Mouse (Mus musculus) MEL (cell line): ENCODE results near the gene Gpr119.

Experiments
- BHLHE40 ChIP-seq: IDR thresholded peaks from 2 replicates; pipeline ENCODE4 v1.6.1; 2012; ENCODE audit warnings: low read depth, mild to moderate bottlenecking, inconsistent platforms, low read length, improper control_type of control experiment, borderline replicate concordance
- CTCF ChIP-seq, 3 experiments: IDR thresholded peaks in 2 of 3; conservative IDR thresholded peaks in 1 of 3; 2 replicates each; pipeline ENCODE4 v1.5.1; 2011 to 2012; ENCODE audit warnings: low read length in 3 of 3, low read depth in 2 of 3, mild to moderate bottlenecking in 2 of 3, improper control_type of control experiment in 1 of 3, inconsistent platforms in 1 of 3, mixed read lengths in 1 of 3, moderate library complexity in 1 of 3; ENCODE audit not compliant: control insufficient read depth in 1 of 3, insufficient read depth in 1 of 3, poor library complexity in 1 of 3, severe bottlenecking in 1 of 3
- EP300 ChIP-seq, 2 experiments: IDR thresholded peaks; 2 replicates each; pipeline ENCODE4 v1.6.1; 2011; ENCODE audit warnings: improper control_type of control experiment in 2 of 2, low read length in 2 of 2, low read depth in 1 of 2, mild to moderate bottlenecking in 1 of 2
- HCFC1 ChIP-seq: IDR thresholded peaks from 2 replicates; pipeline ENCODE4 v1.6.1; 2012; ENCODE audit warnings: low read depth, mild to moderate bottlenecking, inconsistent platforms, low read length, improper control_type of control experiment, moderate library complexity
- MYC ChIP-seq: IDR thresholded peaks from 2 replicates; pipeline ENCODE4 v1.6.1; 2011; ENCODE audit warnings: low read depth, mild to moderate bottlenecking, low read length, improper control_type of control experiment, moderate library complexity
- NRF1 ChIP-seq: IDR thresholded peaks from 2 replicates; pipeline ENCODE4 v1.6.1; 2014; ENCODE audit warnings: low read depth, mild to moderate bottlenecking, inconsistent platforms, low read length, improper control_type of control experiment, moderate library complexity; ENCODE audit not compliant: poor library complexity, insufficient read depth, severe bottlenecking
- ZMIZ1 ChIP-seq: IDR thresholded peaks from 2 replicates; pipeline ENCODE4 v1.6.1; 2012; ENCODE audit warnings: low read depth, mild to moderate bottlenecking, inconsistent platforms, low read length, improper control_type of control experiment, moderate library complexity

DNA sequence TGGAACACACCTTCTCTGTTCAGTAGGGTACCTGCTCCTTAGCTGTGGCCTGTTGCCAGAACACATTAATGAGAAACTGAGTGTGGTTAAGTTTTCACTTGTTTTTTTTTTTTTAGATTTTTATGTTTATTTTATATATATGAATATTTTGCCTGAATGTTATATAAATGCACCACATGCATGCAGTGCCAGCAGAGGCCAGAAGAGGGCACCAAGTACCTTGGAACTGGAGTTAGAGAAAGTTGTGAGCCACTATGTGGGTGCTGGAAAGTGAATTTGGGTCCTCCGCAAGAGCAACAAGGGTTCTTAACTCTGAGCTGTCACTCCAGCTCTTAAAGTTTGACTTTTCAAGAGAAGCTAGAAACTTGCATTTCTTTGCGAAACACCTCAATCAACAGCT lies 30.2 kb downstream of the Gpr119 start:
- TF ChIP-seq MYC (no peak), CTCF (IDR thresholded peaks at IDR 0.05 in 2 of 3, conservative IDR thresholded peaks at IDR 0.05 in 1 of 3; ENCODE audit: control insufficient read depth in 1 of 3, insufficient read depth in 1 of 3, low read depth in 2 of 3, low read length in 3 of 3, poor library complexity in 1 of 3, severe bottlenecking in 1 of 3) (peak; percentile 39 to 55 (median 49); a peak in 5 of 6 replicates), NRF1 (no peak), EP300 (IDR thresholded peaks at IDR 0.05; ENCODE audit: low read depth in 1 of 2, low read length in 2 of 2) (no peak), HCFC1 (no peak), ZMIZ1 (no peak), BHLHE40 (no peak)
